Mouse (Mus musculus) lung, postnatal 0 days (tissue): ENCODE measurements around the gene Foxj2.

Experiments used
- CTCF ChIP-seq: IDR thresholded peaks from 2 replicates; pipeline ENCODE4 v1.5.1; 2016; ENCODE audit warnings: antibody characterized with exemption, mild to moderate bottlenecking
- EP300 ChIP-seq: IDR thresholded peaks from 2 replicates; pipeline ENCODE4 v1.6.1; 2016; ENCODE audit warnings: antibody characterized with exemption, mild to moderate bottlenecking, control low read depth

DNA sequence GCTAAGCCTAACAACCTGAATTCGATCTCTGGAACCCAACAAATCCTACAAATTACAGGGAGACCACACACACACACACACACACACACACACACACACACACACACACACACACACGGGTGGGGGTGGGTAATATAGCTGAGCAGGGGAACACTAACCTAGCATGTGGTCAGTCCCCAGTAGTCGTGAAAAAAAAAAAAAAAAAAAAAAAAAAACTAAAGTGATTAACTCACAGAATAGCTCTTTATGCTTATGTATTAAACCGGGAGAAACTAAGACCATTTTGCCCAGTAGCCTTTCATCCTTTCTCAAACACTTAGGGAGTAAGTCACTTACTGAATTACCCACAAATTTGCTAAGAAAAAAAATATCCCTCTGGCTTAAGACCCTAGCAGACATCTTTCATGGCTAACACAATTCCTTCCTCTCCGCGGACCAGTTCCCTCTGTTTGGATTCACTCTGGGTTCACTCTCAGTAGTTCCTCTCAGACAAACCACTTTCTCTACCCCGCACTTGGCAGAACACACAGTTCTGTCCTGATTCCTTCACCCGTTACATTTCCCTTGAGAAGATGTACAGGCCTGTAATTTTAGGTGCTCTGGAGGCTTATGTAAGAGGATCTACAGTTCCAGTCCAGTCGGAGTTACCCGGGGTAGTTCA lies 18.9 kb upstream of the Foxj2 start:
- TF ChIP-seq CTCF: no peak
- no peak for TF ChIP-seq EP300
